Mouse (Mus musculus) bone marrow, adult 2 months (tissue): ENCODE results near the gene Borcs8.

Source experiments
- CTCF ChIP-seq: fragments of 200-500 bp; IDR thresholded peaks from 2 replicates; pipeline ENCODE4 v1.5.1; 2011; ENCODE audit warnings: low read length, control low read depth; ENCODE audit not compliant: control insufficient read depth, insufficient read depth
- POLR2A ChIP-seq: fragments of 200-500 bp; IDR thresholded peaks from 2 replicates; pipeline ENCODE4 v1.6.1; 2011; ENCODE audit warnings: low read depth, mild to moderate bottlenecking, control low read depth, low read length, borderline replicate concordance; ENCODE audit not compliant: control insufficient read depth

DNA sequence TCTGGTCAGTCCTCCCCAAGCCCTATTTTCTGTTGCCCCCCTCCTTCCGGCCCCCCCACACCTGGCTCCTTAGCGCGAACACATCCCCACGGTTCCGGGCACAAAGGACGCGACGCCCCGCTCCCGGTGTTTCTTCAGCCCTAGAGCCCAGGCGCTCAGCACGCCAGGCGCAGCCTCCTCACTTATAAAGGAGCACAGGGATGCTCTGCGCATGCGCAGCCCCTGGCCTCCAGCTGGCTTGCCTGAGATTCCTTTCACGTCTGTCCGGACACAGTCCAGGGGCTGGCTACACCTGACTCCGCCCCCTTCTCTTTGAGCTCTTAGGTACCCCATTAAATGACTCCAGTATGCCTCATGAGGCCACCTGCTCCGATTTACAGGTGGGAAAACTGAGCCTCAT, 18.6 kb upstream of the Borcs8 start, which contains the start of gene Ncan:
- TF ChIP-seq CTCF (no peak), POLR2A (no peak)
